Mouse (Mus musculus) MEL (cell line): ENCODE results near the gene Fam136a. TPM values are rescaled to one million over a fixed set of nuclear protein-coding genes. Genes with fewer than 3 reads are reported as not detected.
A peak's percentile ranks its signal among the peaks of the same experiment; 100 is the strongest.
"Not testable (repeated sequence)": the region's sequence is repeated elsewhere in the genome, so short reads cannot be mapped to it uniquely, and the experiment has no call there.

Experiments
- DNase-seq: peaks from one replicate; pipeline ENCODE4 v3.0.0; 2011; ENCODE audit warnings: low read depth, low spot score
- H3K27ac ChIP-seq: 2 replicates; pipeline ENCODE4 v1.5.1; 2012; ENCODE audit warnings: low read depth, mild to moderate bottlenecking, control low read depth, low read length, moderate library complexity; ENCODE audit not compliant: control insufficient read depth
- H3K27me3 ChIP-seq, 2 experiments: fragments of 150-350 bp in 1 of 2; sonication (generic) in 1 of 2; 2 replicates each; pipeline ENCODE4 v1.6.1; 2012; ENCODE audit warnings: low read length in 2 of 2, mild to moderate bottlenecking in 2 of 2, improper control_type of control experiment in 1 of 2, moderate library complexity in 1 of 2; ENCODE audit not compliant: insufficient read depth in 2 of 2, control insufficient read depth in 1 of 2
- H3K36me3 ChIP-seq, 2 experiments: 2 replicates each; pipeline ENCODE4 v1.6.1; 2012 to 2014; ENCODE audit warnings: low read length in 2 of 2, improper control_type of control experiment in 1 of 2, inconsistent platforms in 1 of 2, mild to moderate bottlenecking in 1 of 2; ENCODE audit not compliant: insufficient read depth in 2 of 2, control insufficient read depth in 1 of 2
- H3K4me1 ChIP-seq, 2 experiments: fragments of 150-350 bp in 1 of 2; sonication (generic) in 1 of 2; 2 replicates each; pipeline ENCODE4 v1.6.1; 2012; ENCODE audit warnings: low read length in 2 of 2, improper control_type of control experiment in 1 of 2, mild to moderate bottlenecking in 1 of 2; ENCODE audit not compliant: insufficient read depth in 2 of 2, control insufficient read depth in 1 of 2
- H3K4me3 ChIP-seq, 2 experiments: fragments of 150-350 bp in 1 of 2; sonication (generic) in 1 of 2; 2 replicates each; pipeline ENCODE4 v1.5.1; 2012; ENCODE audit warnings: low read depth in 2 of 2, low read length in 2 of 2, mild to moderate bottlenecking in 2 of 2, moderate library complexity in 2 of 2, control low read depth in 1 of 2, improper control_type of control experiment in 1 of 2; ENCODE audit not compliant: control insufficient read depth in 1 of 2, insufficient read depth in 1 of 2
- H3K79me2 ChIP-seq: 2 replicates; pipeline ENCODE4 v1.6.1; 2012; ENCODE audit warnings: mild to moderate bottlenecking, low read length, moderate library complexity; ENCODE audit not compliant: control insufficient read depth, poor library complexity, insufficient read depth
- H3K9ac ChIP-seq: 2 replicates; pipeline ENCODE4 v1.6.1; 2012; ENCODE audit warnings: low read depth, mild to moderate bottlenecking, control low read depth, low read length, moderate library complexity; ENCODE audit not compliant: control insufficient read depth, poor library complexity, severe bottlenecking
- H3K9me3 ChIP-seq: fragments of 150-350 bp; sonication (generic); replicated peaks from 2 replicates; pipeline ENCODE4 v1.6.1; 2012; ENCODE audit warnings: mild to moderate bottlenecking, low read length, improper control_type of control experiment, moderate library complexity; ENCODE audit not compliant: insufficient read depth
- BHLHE40 ChIP-seq: IDR thresholded peaks from 2 replicates; pipeline ENCODE4 v1.6.1; 2012; ENCODE audit warnings: low read depth, mild to moderate bottlenecking, inconsistent platforms, low read length, improper control_type of control experiment, borderline replicate concordance
- CTCF ChIP-seq, 3 experiments: IDR thresholded peaks in 2 of 3; conservative IDR thresholded peaks in 1 of 3; 2 replicates each; pipeline ENCODE4 v1.5.1; 2011 to 2012; ENCODE audit warnings: low read length in 3 of 3, low read depth in 2 of 3, mild to moderate bottlenecking in 2 of 3, improper control_type of control experiment in 1 of 3, inconsistent platforms in 1 of 3, mixed read lengths in 1 of 3, moderate library complexity in 1 of 3; ENCODE audit not compliant: control insufficient read depth in 1 of 3, insufficient read depth in 1 of 3, poor library complexity in 1 of 3, severe bottlenecking in 1 of 3
- GABPA ChIP-seq: IDR thresholded peaks from 2 replicates; pipeline ENCODE4 v1.6.1; 2012; ENCODE audit warnings: low read depth, mild to moderate bottlenecking, inconsistent platforms, low read length, improper control_type of control experiment, moderate library complexity
- HCFC1 ChIP-seq: IDR thresholded peaks from 2 replicates; pipeline ENCODE4 v1.6.1; 2012; ENCODE audit warnings: low read depth, mild to moderate bottlenecking, inconsistent platforms, low read length, improper control_type of control experiment, moderate library complexity
- KAT2A ChIP-seq: conservative IDR thresholded peaks from 2 replicates; pipeline ENCODE4 v1.6.1; 2012; ENCODE audit warnings: low read depth, low read length, improper control_type of control experiment, inconsistent platforms
- NRF1 ChIP-seq: IDR thresholded peaks from 2 replicates; pipeline ENCODE4 v1.6.1; 2014; ENCODE audit warnings: low read depth, mild to moderate bottlenecking, inconsistent platforms, low read length, improper control_type of control experiment, moderate library complexity; ENCODE audit not compliant: poor library complexity, insufficient read depth, severe bottlenecking
- POLR2A ChIP-seq, 2 experiments: IDR thresholded peaks; 2 replicates each; pipeline ENCODE4 v1.6.1; 2011 to 2012; ENCODE audit warnings: low read length in 2 of 2, mild to moderate bottlenecking in 2 of 2, control low read depth in 1 of 2, improper control_type of control experiment in 1 of 2, low read depth in 1 of 2, moderate library complexity in 1 of 2; ENCODE audit not compliant: control insufficient read depth in 1 of 2, insufficient read depth in 1 of 2, poor library complexity in 1 of 2
- POLR2AphosphoS5 ChIP-seq: IDR thresholded peaks from 2 replicates; pipeline ENCODE4 v1.6.1; 2012; ENCODE audit warnings: low read depth, borderline replicate concordance, mild to moderate bottlenecking, inconsistent platforms, low read length, moderate library complexity, mixed read lengths
- RAD21 ChIP-seq: IDR thresholded peaks from 2 replicates; pipeline ENCODE4 v1.6.1; 2011; ENCODE audit warnings: mild to moderate bottlenecking, low read depth, low read length, improper control_type of control experiment
- RCOR1 ChIP-seq: IDR thresholded peaks from 2 replicates; pipeline ENCODE4 v1.6.1; 2012; ENCODE audit warnings: low read depth, mild to moderate bottlenecking, inconsistent platforms, low read length, improper control_type of control experiment
- TAL1 ChIP-seq: IDR thresholded peaks from 2 replicates; pipeline ENCODE4 v1.6.1; 2012; ENCODE audit warnings: mild to moderate bottlenecking, inconsistent platforms, low read length, moderate library complexity, mixed read lengths
- TBP ChIP-seq: IDR thresholded peaks from 2 replicates; pipeline ENCODE4 v1.8.0; 2011; ENCODE audit warnings: low read depth, low read length, improper control_type of control experiment
- TCF12 ChIP-seq: IDR thresholded peaks from 2 replicates; pipeline ENCODE4 v1.6.1; 2014; ENCODE audit warnings: low read depth, mild to moderate bottlenecking, inconsistent platforms, low read length, improper control_type of control experiment, moderate library complexity
- UBTF ChIP-seq: IDR thresholded peaks from 2 replicates; pipeline ENCODE4 v1.6.1; 2012; ENCODE audit warnings: low read depth, mild to moderate bottlenecking, inconsistent platforms, low read length, improper control_type of control experiment, moderate library complexity, borderline replicate concordance; ENCODE audit not compliant: insufficient read depth
- polyA plus RNA-seq, 2 experiments: library from polyadenylated mRNA; stranded (reverse) in 1 of 2; unstranded in 1 of 2; fragments of >175 nt in 1 of 2; fragments of >200 nt in 1 of 2; gene quantifications; 2 replicates each; pipeline versions ENCODE4 v1.2.1 to v1.2.4; 2012; ENCODE audit warnings: low replicate concordance in 2 of 2, low read depth in 1 of 2; ENCODE audit not compliant: insufficient read length in 2 of 2, insufficient read depth in 1 of 2, missing spikeins in 1 of 2
- total RNA-seq: library from RNA; depleted of rRNA; stranded (reverse); fragments of 300-350 nt; gene quantifications from 2 replicates; pipeline ENCODE4 v1.2.3, GENCODE M21; 2012

Fam136a gene
- total and polyA plus RNA-seq, 3 experiments, result 53.0 to 89.2 TPM; not detected in 1

DNA sequence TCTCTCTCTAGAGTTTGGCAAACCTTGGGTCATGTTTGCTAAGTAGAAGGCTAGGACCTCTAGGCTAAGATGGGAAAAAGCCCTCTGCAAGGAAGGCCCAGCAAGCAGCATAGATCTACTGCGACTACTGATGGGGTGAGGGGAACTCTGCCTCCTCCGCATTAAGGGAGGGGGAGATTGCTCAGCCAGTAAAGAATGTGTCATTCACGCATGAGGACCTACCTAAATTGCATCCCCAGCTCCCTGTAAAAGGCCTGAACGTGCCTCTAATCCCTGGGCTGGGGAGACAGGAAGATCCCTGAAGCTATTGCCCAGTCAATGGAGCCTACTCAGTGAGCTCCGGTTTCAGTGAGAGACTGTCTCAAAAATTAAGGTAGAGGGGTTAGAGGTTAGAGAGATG lies 29.6 kb upstream of the Fam136a start:
- Histone ChIP-seq H3K27ac (no peak overlapping the region), H3K27me3 (0 out of 4 replicates have a peak, but pooled peaks cover 0 to 2% of the 10 kb centered on the region in 2 experiments), H3K4me1 (no peaks in the 10 kb centered on the region), H3K9ac (no peak overlapping the region), H3K36me3 (no peaks in the 10 kb centered on the region), H3K4me3 (no peak overlapping the region), H3K9me3 (no peaks in the 10 kb centered on the region), H3K79me2 (no peaks in the 10 kb centered on the region)
- TF ChIP-seq UBTF (no peak), BHLHE40 (no peak), TAL1 (no peak), TBP (no peak), HCFC1 (no peak), RAD21 (no peak), POLR2A (IDR thresholded peaks at IDR 0.05; ENCODE audit: control insufficient read depth in 1 of 2, insufficient read depth in 1 of 2, low read depth in 1 of 2, low read length in 2 of 2, poor library complexity in 1 of 2) (no peak), TCF12 (no peak), POLR2AphosphoS5 (no peak)
- DNase-seq, result no peak

GRCm38 (mm10) chr6:86336340-86336739 lies 29.1 kb upstream of the Fam136a start:
- H3K9ac ChIP-seq, H3K9me3 ChIP-seq, H3K27ac ChIP-seq, H3K79me2 ChIP-seq, H3K4me1 ChIP-seq, H3K4me3 ChIP-seq, H3K36me3 ChIP-seq, H3K27me3 ChIP-seq: not testable (repeated sequence)
- DNase-seq, result peak; percentile 18
- TF ChIP-seq CTCF (IDR thresholded peaks at IDR 0.05 in 2 of 3, conservative IDR thresholded peaks at IDR 0.05 in 1 of 3; ENCODE audit: control insufficient read depth in 1 of 3, insufficient read depth in 1 of 3, low read depth in 2 of 3, low read length in 3 of 3, poor library complexity in 1 of 3, severe bottlenecking in 1 of 3), result peak; percentile 9 to 23 (median 10); a peak in 3 of 6 replicates

GRCm38 (mm10) chr6:86343656-86344055 lies 21.8 kb upstream of the Fam136a start:
- H3K27ac ChIP-seq, result no peak overlapping the region
- no peak overlapping the region for H3K9ac ChIP-seq
- H3K79me2 ChIP-seq, result no peaks in the 10 kb centered on the region
- no peak for DNase-seq
- TF ChIP-seq UBTF (no peak), NRF1 (no peak), RCOR1 (no peak), CTCF (IDR thresholded peaks at IDR 0.05 in 2 of 3, conservative IDR thresholded peaks at IDR 0.05 in 1 of 3; ENCODE audit: control insufficient read depth in 1 of 3, insufficient read depth in 1 of 3, low read depth in 2 of 3, low read length in 3 of 3, poor library complexity in 1 of 3, severe bottlenecking in 1 of 3) (no peak), KAT2A (no peak), GABPA (no peak), POLR2AphosphoS5 (no peak)
- H3K9me3 ChIP-seq, result no peaks in the 10 kb centered on the region
- H3K4me3 ChIP-seq, result no peak overlapping the region
- no peaks in the 10 kb centered on the region; a peak in 1 of 4 replicates for H3K27me3 ChIP-seq
- no peaks in the 10 kb centered on the region for H3K36me3 ChIP-seq
- no peaks in the 10 kb centered on the region for H3K4me1 ChIP-seq
